Mouse (Mus musculus): ENCODE results near the gene Ppfia3.

Ppfia3 gene

DNA sequence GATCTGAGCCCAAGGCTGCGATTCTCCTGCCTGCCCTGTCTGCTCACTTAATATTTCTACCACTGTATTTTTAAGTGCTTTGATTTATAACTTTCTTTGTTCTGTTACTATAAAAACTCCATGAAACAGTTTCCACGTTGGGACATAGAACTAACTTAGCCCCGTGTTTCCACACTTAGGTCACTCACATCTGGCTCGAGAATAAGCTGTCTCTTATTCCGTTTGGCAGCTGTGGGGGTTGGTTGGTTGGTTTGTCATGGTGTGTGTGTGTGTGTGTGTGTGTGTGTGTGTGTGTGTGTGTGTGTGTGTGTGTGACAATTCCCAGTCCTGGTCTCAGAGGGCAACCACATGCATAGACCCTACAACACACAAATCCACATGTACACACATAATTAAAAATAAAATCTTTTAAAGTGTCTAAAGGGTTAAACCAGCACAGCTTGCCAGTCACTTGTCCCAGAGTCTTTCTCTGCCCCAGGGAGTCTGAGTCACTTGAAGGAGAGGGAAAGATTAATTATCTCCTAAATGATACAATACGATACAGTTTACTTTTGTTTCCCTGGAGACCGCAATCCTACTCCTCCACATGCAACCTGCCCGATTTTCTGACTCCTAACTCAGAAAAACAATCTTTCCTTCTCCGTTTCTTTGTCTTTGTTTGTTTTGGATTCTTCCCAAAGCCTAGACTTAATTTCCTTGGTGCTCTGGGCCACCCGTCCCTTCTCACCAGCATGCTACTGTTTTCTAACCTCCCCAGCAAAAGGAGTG lies 53.9 kb downstream of the Ppfia3 start:
- DNase-seq (ENCODE audit: low read depth), result no peak

DNA sequence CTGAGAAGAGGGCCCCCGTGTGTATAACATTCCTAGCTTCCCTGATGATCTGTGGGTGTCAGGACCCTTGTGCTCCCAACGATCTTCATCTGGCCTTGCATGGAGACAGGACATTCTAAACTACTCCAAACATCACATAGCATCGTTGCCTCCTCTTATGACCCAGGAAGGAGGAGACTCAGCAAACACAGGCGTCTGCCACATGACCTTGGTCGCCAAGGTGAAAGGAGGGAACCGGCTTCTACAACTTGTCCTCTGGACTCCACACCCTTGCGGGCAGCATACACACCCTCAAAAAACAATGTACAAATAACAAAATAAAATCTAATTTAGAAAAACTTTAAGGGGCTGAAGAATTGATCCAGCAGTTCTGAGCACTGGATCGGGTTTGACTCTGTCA lies 54.8 kb downstream of the Ppfia3 start:
- DNase-seq (ENCODE audit: low read depth), result no peak

DNA sequence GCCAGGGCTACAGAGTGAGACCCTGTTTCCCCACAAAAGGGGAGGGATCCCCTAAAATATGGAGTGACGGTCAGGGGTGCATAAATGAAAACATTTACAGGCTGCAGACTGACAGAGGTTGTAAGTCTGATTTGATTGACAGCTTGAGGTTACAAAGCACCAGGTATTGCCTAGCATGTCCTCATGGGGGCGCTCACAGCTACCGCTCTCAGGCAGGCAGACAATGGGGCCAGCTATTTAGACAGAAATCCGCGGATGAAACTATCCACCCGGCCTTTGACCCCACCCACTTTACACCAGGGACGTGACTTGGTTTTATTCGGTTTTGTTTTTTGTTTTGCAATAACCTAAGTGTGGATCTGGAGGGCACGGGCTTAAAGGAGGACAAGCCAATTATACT lies 57.4 kb downstream of the Ppfia3 start:
- DNase-seq (ENCODE audit: low read depth), result no peak

DNA sequence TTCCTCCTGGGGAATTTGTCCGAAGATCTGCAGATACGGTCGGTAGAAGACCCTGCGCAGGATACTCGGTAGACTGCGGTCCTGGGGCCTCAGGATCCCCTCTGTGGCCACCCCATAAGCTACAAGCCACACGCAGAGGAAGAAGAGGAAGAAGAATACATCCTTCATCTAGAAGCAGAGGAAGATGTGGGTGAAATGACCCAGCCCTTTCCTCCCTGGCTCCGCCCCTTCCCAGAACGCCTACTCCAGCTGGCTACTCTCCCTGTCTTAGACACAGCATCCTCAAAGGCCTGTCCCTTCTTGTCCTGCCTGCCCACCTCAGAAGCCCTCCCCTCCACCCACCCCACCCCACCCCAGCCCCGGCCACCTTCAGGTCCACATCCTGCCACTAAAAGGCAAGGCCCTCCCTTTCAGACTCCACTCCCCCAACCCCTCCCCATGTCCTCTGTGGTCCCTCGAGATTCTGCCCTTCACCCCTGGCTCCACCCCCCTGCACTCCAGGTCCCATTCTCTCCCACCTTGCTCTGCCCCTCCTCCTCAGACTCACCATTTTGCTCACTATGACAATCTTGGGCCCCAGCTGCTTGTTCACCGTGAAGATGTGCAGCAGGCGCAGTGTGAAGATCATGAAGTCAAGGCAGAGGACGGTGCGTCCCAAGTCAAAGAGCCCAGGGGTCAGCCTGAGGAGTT lies 58.1 kb downstream of the Ppfia3 start:
- no peak for DNase-seq (ENCODE audit: low read depth)

DNA sequence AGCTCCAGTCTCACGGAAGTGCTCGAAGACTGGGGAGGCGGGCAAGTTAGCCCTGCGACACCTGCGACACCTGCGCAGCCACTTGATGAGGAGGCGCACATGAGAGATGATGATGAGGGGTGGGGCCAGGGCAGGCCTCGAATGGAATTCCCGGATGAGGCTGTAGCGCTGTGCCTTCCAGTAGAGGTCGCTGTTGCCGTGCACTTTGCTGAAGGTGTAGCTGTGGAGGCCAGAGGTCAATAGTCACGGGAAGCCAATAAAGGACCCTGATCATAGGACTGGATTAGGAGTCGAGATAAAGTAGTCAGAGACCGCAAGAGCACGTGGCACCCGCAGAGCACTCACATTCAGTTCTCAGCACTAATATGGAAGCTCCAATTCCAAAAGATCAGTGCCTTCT lies 61.5 kb downstream of the Ppfia3 start:
- no peak for DNase-seq (ENCODE audit: low read depth)

DNA sequence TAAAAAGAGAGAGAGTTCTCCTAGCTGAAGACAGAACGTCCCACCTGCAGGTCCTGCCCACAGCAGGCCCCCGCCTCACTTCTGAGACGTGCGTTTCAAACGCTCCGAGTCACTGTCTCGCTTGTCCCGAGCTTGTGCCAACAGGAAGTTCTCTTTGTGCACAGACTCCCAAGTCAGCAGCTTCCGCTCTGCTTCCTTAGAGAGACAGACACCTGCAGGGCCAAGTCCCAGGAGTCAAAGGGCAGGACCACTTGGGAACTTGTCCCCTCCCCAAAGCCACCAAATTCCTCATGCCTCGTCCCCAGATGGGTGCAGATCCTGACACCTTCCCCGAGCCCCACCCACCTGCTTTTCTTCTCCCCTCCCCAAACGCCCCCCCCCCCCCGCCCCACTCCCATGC lies 62.0 kb downstream of the Ppfia3 start:
- no peak for DNase-seq (ENCODE audit: low read depth)

DNA sequence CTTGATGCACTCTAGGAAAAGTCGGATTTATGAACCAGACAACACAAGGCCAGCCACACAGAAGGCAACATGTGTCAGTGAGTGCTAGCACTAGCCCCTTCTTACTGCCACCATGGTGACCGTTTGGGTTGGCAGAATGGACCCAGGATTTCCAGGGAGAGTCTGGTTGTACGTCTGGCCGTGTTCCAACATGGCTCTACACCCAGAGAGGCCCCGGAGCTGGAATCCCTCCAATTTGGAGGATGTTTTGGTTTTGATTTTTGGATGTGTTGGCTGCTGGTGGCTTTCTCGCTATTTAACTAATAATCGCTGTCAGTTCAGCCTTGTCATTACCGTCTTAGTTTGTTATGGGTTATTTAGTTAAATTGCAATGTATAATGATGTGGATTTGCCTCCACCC lies 64.2 kb downstream of the Ppfia3 start:
- DNase-seq (ENCODE audit: low read depth), result no peak

DNA sequence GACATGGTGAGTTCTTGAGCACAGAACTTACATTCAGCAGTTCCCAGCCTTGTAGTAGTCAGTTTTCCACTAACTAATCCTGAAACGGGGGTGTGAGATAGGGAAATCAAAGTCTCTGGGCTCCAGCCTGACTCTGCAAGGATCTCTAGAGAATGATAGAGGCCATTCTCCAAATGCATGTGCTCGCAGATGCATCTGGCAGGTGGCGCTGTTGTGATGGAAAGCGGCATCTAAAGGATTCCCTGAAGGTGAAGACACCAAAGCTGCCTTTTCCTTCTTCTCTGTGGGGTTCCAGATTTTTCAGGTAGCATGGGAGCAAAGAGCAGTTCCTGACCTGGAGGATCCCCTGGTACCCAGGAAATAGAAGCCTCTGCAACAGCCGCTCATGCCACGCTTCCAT lies 66.5 kb downstream of the Ppfia3 start:
- no peak for DNase-seq (ENCODE audit: low read depth)

DNA sequence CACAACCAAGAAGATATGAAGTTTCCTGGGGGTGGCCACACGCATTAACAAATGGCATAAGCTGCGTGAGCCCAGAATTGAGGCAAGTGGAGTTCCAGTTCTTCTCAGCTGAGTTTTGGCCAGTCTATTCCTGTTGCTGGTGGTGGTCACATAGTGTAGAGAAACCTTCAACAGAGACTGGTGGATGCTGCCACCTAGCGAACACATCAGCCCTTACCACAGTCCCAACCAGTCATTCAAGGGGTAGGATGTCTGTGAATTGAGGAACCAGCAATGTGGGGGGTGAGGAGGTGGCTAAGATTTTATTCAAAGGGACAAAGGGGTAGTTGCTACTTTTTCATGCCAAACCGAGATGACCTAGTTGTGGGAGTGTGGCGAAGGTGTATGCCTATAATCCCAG lies 67.1 kb downstream of the Ppfia3 start:
- no peak for DNase-seq (ENCODE audit: low read depth)

DNA sequence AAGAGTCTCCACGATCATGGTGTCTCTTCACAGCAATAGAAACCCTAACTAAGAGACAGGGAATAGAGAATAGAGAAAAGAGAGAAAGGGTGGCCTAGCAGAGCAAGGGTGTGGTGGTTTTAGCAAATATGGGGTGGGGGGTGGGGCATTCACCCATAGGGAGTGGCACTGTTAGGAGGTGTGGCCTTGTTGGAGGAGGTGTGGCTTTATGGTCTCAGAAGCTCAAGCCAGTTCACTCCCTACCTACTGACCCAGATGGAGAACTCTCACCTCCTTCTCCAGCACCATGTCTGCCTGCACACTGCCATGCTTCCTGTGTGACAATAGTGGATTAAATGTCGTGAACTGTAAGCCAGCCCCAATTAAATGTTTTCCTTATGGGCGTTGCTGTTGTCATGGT lies 69.3 kb downstream of the Ppfia3 start:
- no peak for DNase-seq (ENCODE audit: low read depth)

DNA sequence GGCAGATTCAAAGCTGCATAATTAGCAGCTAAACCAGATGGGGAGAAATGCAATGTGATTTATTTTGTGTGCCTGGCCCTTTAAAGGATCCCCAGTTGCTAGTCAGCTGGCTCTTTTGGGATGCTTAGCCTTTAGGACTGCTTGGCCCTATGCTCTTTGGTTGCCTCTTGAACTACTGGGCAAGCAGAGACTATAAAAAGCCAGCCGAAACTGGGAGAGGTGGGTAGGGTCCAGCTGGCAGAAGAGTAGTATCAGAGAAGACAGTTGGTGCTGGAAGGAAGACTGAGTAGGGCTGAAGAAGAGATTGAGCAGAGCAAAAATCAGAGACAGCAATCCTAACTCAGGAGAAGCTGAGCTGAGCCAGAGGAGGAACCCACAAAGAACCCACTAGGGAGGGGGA lies 70.2 kb downstream of the Ppfia3 start:
- no peak for DNase-seq (ENCODE audit: low read depth)
